Mouse (Mus musculus) midbrain, embryonic 14.5 days (tissue): ENCODE measurements around the gene Cand2. TPM values are rescaled to one million over a fixed set of nuclear protein-coding genes. Genes with fewer than 3 reads are reported as not detected.

Experiments used
- ATAC-seq: fragments of 200-750 bp; cut with Nextera tagmentation; 2 replicates; pipeline ENCODE4 v1.8.0; 2017; ENCODE audit warnings: moderate number of reproducible peaks, moderate library complexity; ENCODE audit not compliant: low FRiP score, low TSS enrichment
- DNase-seq: peaks from one replicate; pipeline ENCODE4 v3.0.0-alpha.2; 2015
- H3K27ac ChIP-seq: fragments of 300-500 bp; sonication (generic); replicated peaks from 2 replicates; pipeline ENCODE4 v1.5.1; 2014; ENCODE audit warnings: mild to moderate bottlenecking, low read depth, low read length, moderate library complexity
- H3K27me3 ChIP-seq: fragments of 300-500 bp; sonication (generic); 2 replicates; pipeline ENCODE4 v1.6.1; 2014; ENCODE audit warnings: low read length, control low read depth, mixed read lengths; ENCODE audit not compliant: control insufficient read depth, insufficient read depth
- H3K36me3 ChIP-seq: fragments of 300-500 bp; sonication (generic); 2 replicates; pipeline ENCODE4 v1.6.1; 2014; ENCODE audit warnings: low read length, control low read depth; ENCODE audit not compliant: control insufficient read depth, insufficient read depth
- H3K4me1 ChIP-seq: fragments of 300-500 bp; sonication (generic); 2 replicates; pipeline ENCODE4 v1.6.1; 2014; ENCODE audit warnings: mild to moderate bottlenecking, antibody characterized with exemption, low read length, control low read depth; ENCODE audit not compliant: control insufficient read depth, insufficient read depth
- H3K4me2 ChIP-seq: fragments of 300-500 bp; sonication (generic); 2 replicates; pipeline ENCODE4 v1.6.1; 2014; ENCODE audit warnings: mild to moderate bottlenecking, low read length, moderate library complexity
- H3K4me3 ChIP-seq: fragments of 300-500 bp; sonication (generic); replicated peaks from 2 replicates; pipeline ENCODE4 v1.5.1; 2014; ENCODE audit warnings: low read depth, low read length
- H3K9ac ChIP-seq: fragments of 300-500 bp; sonication (generic); replicated peaks from 2 replicates; pipeline ENCODE4 v1.6.1; 2014; ENCODE audit warnings: mild to moderate bottlenecking, low read length, moderate library complexity
- H3K9me3 ChIP-seq: fragments of 300-500 bp; sonication (generic); 2 replicates; pipeline ENCODE4 v1.6.1; 2016; ENCODE audit warnings: low read length, control low read depth, mixed read lengths; ENCODE audit not compliant: control insufficient read depth
- WGBS: fragments of 180-500 bp; shearing (Covaris S2); extraction: QIAGEN DNeasy Blood & Tissue Kit; methylation state at CpG from one replicate; pipeline ENCODE4 v1.1.7; 2014; 5-methylcytosine and 5-hydroxymethylcytosine counted together
- microRNA-seq: library from miRNA; unstranded; fragments of <30 nt; microRNA quantifications from one replicate; pipeline ENCODE4, GENCODE M21; 2016
- polyA plus RNA-seq: library from polyadenylated mRNA; unstranded; fragments of >200 nt; fragmentation: Nextera tagmentation; extraction: Ambion mirVana; gene quantifications from 2 replicates; pipeline ENCODE4 v1.2.1, GENCODE M21; 2014

The Cand2 gene
- polyA plus RNA-seq, 1 experiment from 2014 or later: 12.6 TPM

DNA sequence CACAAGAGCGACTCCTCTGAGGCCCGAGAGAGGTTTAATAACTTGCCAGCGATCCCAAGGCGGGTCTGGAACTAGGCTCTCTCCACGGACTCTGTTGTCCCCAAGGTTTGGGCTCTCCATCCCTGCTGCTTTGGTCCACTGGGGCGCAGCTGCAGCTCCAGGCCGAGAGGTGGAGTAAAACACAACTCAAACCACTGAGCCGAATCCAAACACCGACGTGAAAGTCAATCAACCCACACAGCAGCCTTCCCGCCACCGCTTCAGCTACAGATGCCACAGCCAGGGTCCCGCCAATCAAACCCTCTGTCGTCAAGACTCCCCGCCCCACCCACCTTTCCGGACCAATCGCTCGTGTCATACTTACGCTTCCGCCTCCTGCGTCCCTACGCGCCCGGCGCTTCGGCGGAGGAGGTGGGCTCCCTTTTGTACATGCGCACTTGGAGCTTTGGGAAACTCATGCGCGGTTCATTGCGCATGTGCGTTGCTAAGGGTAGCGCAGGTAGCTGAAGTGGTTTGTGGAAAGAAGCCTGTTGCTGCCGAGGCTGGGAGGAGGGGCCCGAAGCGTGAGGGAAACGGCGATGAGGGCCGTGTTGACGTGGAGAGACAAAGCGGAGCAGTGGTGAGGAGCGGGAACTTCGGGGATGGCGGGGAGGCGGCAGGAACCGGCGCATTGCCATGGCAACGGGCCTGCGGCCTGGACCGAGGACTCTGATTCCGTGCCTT lies 78.9 kb downstream of the Cand2 start, which contains the start of the genes Mbd4 and Ift122:
Gene Mbd4 (minus strand): TSS at position 281 of the 723 bp plus-strand sequence.
Gene Ift122 (plus strand): TSS at position 380 of the 723 bp plus-strand sequence.
- peak within 1 kb of the TSS; percentile 76 for H3K4me2 ChIP-seq
- no peaks in the 10 kb centered on the region for H3K9me3 ChIP-seq
- under 1% methylated on average over 51 of the region's 51 CpGs for WGBS
- H3K4me1 ChIP-seq: peaks cover 4% of the 10 kb centered on the region; the same call in 1 of the 2 replicates
- peaks cover 9% of the 10 kb centered on the region; the same call in 1 of the 2 replicates for H3K36me3 ChIP-seq
- peak; percentile 99 for ATAC-seq
- H3K27me3 ChIP-seq: no peaks in the 10 kb centered on the region
- peak within 1 kb of the TSS; percentile 53 for H3K4me3 ChIP-seq
- H3K27ac ChIP-seq: peak within 1 kb of the TSS; percentile 85
- peak; percentile 100 for DNase-seq
- peak within 1 kb of the TSS; percentile 52 for H3K9ac ChIP-seq

DNA sequence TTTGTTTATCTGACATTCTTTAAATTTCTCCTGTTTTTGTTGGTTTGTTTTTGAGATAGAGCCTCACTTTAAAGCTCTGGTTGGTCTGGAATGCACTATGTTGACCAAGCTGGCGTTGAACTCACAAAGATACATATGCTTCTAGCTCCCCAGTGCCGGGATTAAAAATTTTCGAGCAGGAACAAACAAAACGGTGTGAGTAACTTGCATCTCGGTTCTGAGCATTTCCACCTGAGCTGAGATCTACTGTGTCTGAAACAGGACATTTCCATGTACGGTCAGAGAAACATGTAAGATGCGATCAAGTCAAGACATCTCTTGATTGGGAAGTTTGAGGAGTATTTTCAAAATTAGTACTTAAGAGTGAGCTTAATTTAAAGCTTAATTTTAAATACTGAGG lies 79.6 kb downstream of the Cand2 start:
- 41% methylated on average over 7 of the region's 7 CpGs for WGBS
- peak overlapping the region; percentile 63 for H3K4me2 ChIP-seq
- H3K27me3 ChIP-seq: no peaks in the 10 kb centered on the region
- H3K27ac ChIP-seq: peak overlapping the region; percentile 85
- peaks cover 4% of the 10 kb centered on the region; the same call in 1 of the 2 replicates for H3K4me1 ChIP-seq
- no peak for ATAC-seq
- no peaks in the 10 kb centered on the region for H3K9me3 ChIP-seq
- H3K4me3 ChIP-seq: peak overlapping the region; percentile 53
- H3K9ac ChIP-seq: peak overlapping the region; percentile 52
- no peak for DNase-seq
- H3K36me3 ChIP-seq: peaks cover 6% of the 10 kb centered on the region; the same call in 1 of the 2 replicates

DNA sequence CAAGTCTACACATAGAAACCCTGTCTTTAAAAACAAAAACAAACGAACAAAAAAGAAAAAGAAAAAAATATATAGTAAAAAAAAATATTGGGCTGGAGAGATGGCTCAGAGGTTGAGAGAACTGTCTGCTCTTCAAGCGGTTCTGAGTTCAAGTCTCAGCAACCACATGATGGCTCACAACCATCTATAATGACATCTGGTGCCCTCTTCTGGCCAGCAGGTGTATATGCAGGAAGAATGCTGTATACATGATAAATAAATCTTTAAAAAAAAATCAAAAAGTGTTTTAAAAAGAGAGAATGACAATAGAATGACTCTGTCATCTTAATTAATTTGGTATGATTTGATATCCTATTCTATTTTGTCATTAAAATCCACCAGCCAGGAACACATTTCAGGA lies 80.1 kb downstream of the Cand2 start:
- Histone ChIP-seq H3K4me1 (peaks cover 4% of the 10 kb centered on the region; the same call in 1 of the 2 replicates), H3K4me2 (no peak overlapping the region), H3K27me3 (no peaks in the 10 kb centered on the region), H3K9ac (no peak overlapping the region), H3K9me3 (no peaks in the 10 kb centered on the region), H3K27ac (no peak overlapping the region), H3K4me3 (no peak overlapping the region), H3K36me3 (0 out of 2 replicates have a peak, but pooled peaks cover 3% of the 10 kb centered on the region)
- ATAC-seq (no peak), DNase-seq (peak; percentile 7)
- WGBS: 65% methylated on average over 2 of the region's 2 CpGs

Small RNAs within 50 kb of the gene (microRNA-seq; reads per million reads assigned to microRNA genes)
- gene Mir7660: 0.73 reads per million

Other genes with a start within 250 kb of the Cand2 start
- gene Tsen2, start 229.9 kb upstream of the Cand2 start, polyA plus RNA-seq: 31.6 and 34.4 TPM in 2 replicates
- 0.20 and 0.34 TPM in 2 replicates for gene Mkrn2os, start 182.0 kb upstream of the Cand2 start, polyA plus RNA-seq
- 27.8 and 34.9 TPM in 2 replicates for gene Mkrn2, start 172.6 kb upstream of the Cand2 start, polyA plus RNA-seq
- gene Raf1, start 97.9 kb upstream of the Cand2 start, polyA plus RNA-seq: 148 and 179 TPM in 2 replicates
- gene Tmem40, start 12.1 kb upstream of the Cand2 start, polyA plus RNA-seq: 0.66 and 1.4 TPM in 2 replicates
- 1,221 and 1,292 TPM in 2 replicates for gene Rpl32, start 34.2 kb downstream of the Cand2 start, polyA plus RNA-seq
- 2.5 and 3.2 TPM in 2 replicates for gene Efcab12, start 63.9 kb downstream of the Cand2 start, polyA plus RNA-seq
- 5.3 and 10.2 TPM in 2 replicates for gene Mbd4, start 78.8 kb downstream of the Cand2 start, polyA plus RNA-seq
- gene Ift122, start 78.9 kb downstream of the Cand2 start, polyA plus RNA-seq: 19.1 and 28.1 TPM in 2 replicates
- gene Rho, start 157.2 kb downstream of the Cand2 start, polyA plus RNA-seq: 0.07 and 0.59 TPM in 2 replicates
- gene H1foo, start 170.4 kb downstream of the Cand2 start, polyA plus RNA-seq: not detected in 2 replicates
- gene Plxnd1, start 220.5 kb downstream of the Cand2 start, polyA plus RNA-seq: 3.9 and 9.0 TPM in 2 replicates